Comparison of ENCODE assay signal across 23 mouse cellular contexts in genomic region chr16:97819532-97819931, GRCm38 (mm10). TPM values are rescaled to one million over a fixed set of nuclear protein-coding genes. Genes with fewer than 3 reads are reported as not detected.
A peak's percentile ranks its signal among the peaks of the same experiment; 100 is the strongest.
DNase-seq lines count a peak whose midpoint lies in the region; ATAC-seq and TF ChIP-seq lines count a peak whose summit lies in the region.
"Had no signal": no experiment of that assay in that cellular context is flagged by ENCODE, and none has a peak within 500 bp of the region (broad histone marks: within the 10 kb centered on the region; RNA-seq: fewer than 3 reads in every experiment).

No protein-coding gene starts in this region.

- 65% methylated on average over 4 of the region's 4 CpGs for WGBS in heart, embryonic 13.5 days
- 85% methylated on average over 4 of the region's 4 CpGs for WGBS in liver, adult 2 months
- WGBS in liver, embryonic 12.5 days (ENCODE audit: insufficient replicate concordance) = 25% methylated on average over 4 of the region's 4 CpGs

- H3K4me2 ChIP-seq in heart, embryonic 13.5 days = no peak overlapping the region
- H3K4me2 ChIP-seq in liver, embryonic 12.5 days = no peak overlapping the region
- H3K4me2 ChIP-seq: embryonic facial prominence, embryonic 12.5 days; forebrain, embryonic 13.5 days; hindbrain, embryonic 13.5 days; midbrain, embryonic 11.5 days had no signal

- intact Hi-C loops in heart, postnatal 14 days (cut with DNase I) = no loop called here

- no peaks in the 10 kb centered on the region for H3K79me2 ChIP-seq in liver, adult 2 months (ENCODE audit: control insufficient read depth, insufficient read depth, low read length)

- ATAC-seq in heart, embryonic 13.5 days (ENCODE audit: extremely low read depth, insufficient number of reproducible peaks, low FRiP score, low TSS enrichment) = no peak
- ATAC-seq in liver, embryonic 12.5 days = 0 out of 2 replicates have a peak, but pooled peaks have one; percentile 38
- ATAC-seq: forebrain, embryonic 13.5 days; inflammation-experienced regulatory T-cells, adult 6 months had no signal

- H3K9ac ChIP-seq in heart, embryonic 13.5 days = no peak overlapping the region
- no peak overlapping the region for H3K9ac ChIP-seq in liver, adult 2 months (ENCODE audit: low read depth, low read length)
- no peak overlapping the region for H3K9ac ChIP-seq in liver, embryonic 12.5 days
- H3K9ac ChIP-seq: embryonic facial prominence, embryonic 12.5 days; forebrain, embryonic 13.5 days; hindbrain, embryonic 13.5 days had no signal

- peak overlapping the region; percentile 63 for H3K27ac ChIP-seq in heart, embryonic 13.5 days (replicated peaks)
- H3K27ac ChIP-seq in liver, adult 2 months (replicated peaks; ENCODE audit: insufficient read depth, low read depth, low read length) = peak overlapping the region; percentile 48
- peak overlapping the region; percentile 46; the same call in 1 of the 2 replicates for H3K27ac ChIP-seq in liver, embryonic 12.5 days
- H3K27ac ChIP-seq: embryonic facial prominence, embryonic 12.5 days; forebrain, embryonic 13.5 days; hindbrain, embryonic 13.5 days; limb, embryonic 10.5 days had no signal

- no peak for TF ChIP-seq POLR2A in liver, adult 2 months (IDR thresholded peaks at IDR 0.05; ENCODE audit: extremely low read depth, insufficient read depth, low read length)

- no peak overlapping the region for H3K4me3 ChIP-seq in heart, embryonic 13.5 days
- no peak overlapping the region for H3K4me3 ChIP-seq in liver, adult 2 months (ENCODE audit: insufficient read depth, low read depth, low read length)
- H3K4me3 ChIP-seq in liver, embryonic 12.5 days = no peak overlapping the region
- H3K4me3 ChIP-seq: embryonic facial prominence, embryonic 12.5 days; erythroblast, embryonic 14.5 days; forebrain, embryonic 13.5 days; hindbrain, embryonic 13.5 days; limb, embryonic 10.5 days had no signal

- no peak for DNase-seq in heart, postnatal 14 days
- DNase-seq in liver, adult 2 months (ENCODE audit: extremely low read depth, low read depth, low spot score) = no peak
- DNase-seq in liver = no peak
- peak; percentile 86 for DNase-seq in 416B (ENCODE audit: low read depth)
- no peak for DNase-seq in MN1 (ENCODE audit: low spot score)
- DNase-seq in adrenal gland, postnatal 25 days = no peak
- DNase-seq: adrenal gland, adult 2 months; cerebellum, adult 8-10 months; gastrocnemius, postnatal 10 days; kidney, adult 8-10 months; kidney, postnatal 4 days; lung, postnatal 4 days; right cerebral cortex, postnatal 4 days; thymus, adult 2 months had no signal

- H3K27me3 ChIP-seq in heart, embryonic 13.5 days (replicated peaks) = no peaks in the 10 kb centered on the region
- H3K27me3 ChIP-seq in liver, adult 2 months (ENCODE audit: control insufficient read depth, insufficient read depth, low read length) = no peaks in the 10 kb centered on the region
- no peaks in the 10 kb centered on the region for H3K27me3 ChIP-seq in liver, embryonic 12.5 days (replicated peaks)
- H3K27me3 ChIP-seq: embryonic facial prominence, embryonic 12.5 days; forebrain, embryonic 13.5 days; hindbrain, embryonic 13.5 days had no signal

- no peaks in the 10 kb centered on the region for H3K9me3 ChIP-seq in heart, embryonic 13.5 days
- no peaks in the 10 kb centered on the region for H3K9me3 ChIP-seq in liver, embryonic 12.5 days (replicated peaks)
- H3K9me3 ChIP-seq: embryonic facial prominence, embryonic 12.5 days; forebrain, embryonic 13.5 days; hindbrain, embryonic 13.5 days; limb, embryonic 10.5 days had no signal

- TF ChIP-seq CTCF in liver, adult 2 months (IDR thresholded peaks at IDR 0.05; ENCODE audit: low read depth, low read length) = no peak

- no peaks in the 10 kb centered on the region for H3K4me1 ChIP-seq in heart, embryonic 13.5 days
- H3K4me1 ChIP-seq in liver, adult 2 months (ENCODE audit: control insufficient read depth, insufficient read depth, low read length) = peaks cover 3% of the 10 kb centered on the region
- no peaks in the 10 kb centered on the region for H3K4me1 ChIP-seq in liver, embryonic 12.5 days
- H3K4me1 ChIP-seq: embryonic facial prominence, embryonic 12.5 days; forebrain, embryonic 13.5 days; hindbrain, embryonic 13.5 days; limb, embryonic 10.5 days had no signal

- H3K36me3 ChIP-seq in heart, embryonic 13.5 days = peaks cover 93% of the 10 kb centered on the region
- H3K36me3 ChIP-seq in liver, adult 2 months (ENCODE audit: control insufficient read depth, insufficient read depth, low read length) = peaks cover 19% of the 10 kb centered on the region
- H3K36me3 ChIP-seq in liver, embryonic 12.5 days = peaks cover 85% of the 10 kb centered on the region

RNA-seq across cellular contexts. Expression of gene Prdm15, which starts 32.1 kb away (rescaled TPM):
- 4.9 and 6.2 TPM in 2 replicates for polyA plus RNA-seq in heart, embryonic 13.5 days (2015; fragmentation: Nextera tagmentation; extraction: Ambion mirVana)
- total RNA-seq in heart, postnatal 14 days (2021) = 1 to 10 TPM; 5.7 to 7.6 TPM
- total RNA-seq in liver, adult 2 months (2014; rRNA removed) = 3.0 and 4.9 TPM in 2 replicates
- polyA plus RNA-seq in liver, adult 2 months (2012; rRNA removed) = 2.8 and 6.2 TPM in 2 replicates
- 6.4 TPM in 2 replicates for polyA plus RNA-seq in liver, embryonic 12.5 days (2016; fragmentation: Nextera tagmentation; extraction: Ambion mirVana)
- 11.9 and 14.5 TPM in 2 replicates for total RNA-seq in adrenal gland, postnatal 25 days (2021)

RNA-seq across cellular contexts. Expression of gene Ripk4, which starts 55.9 kb away (rescaled TPM):
- polyA plus RNA-seq in heart, embryonic 13.5 days (2015; fragmentation: Nextera tagmentation; extraction: Ambion mirVana) = 2.7 and 3.0 TPM in 2 replicates
- under 1 TPM; 0.19 to 0.22 TPM for total RNA-seq in heart, postnatal 14 days (2021)
- total RNA-seq in liver, adult 2 months (2014; rRNA removed) = 6.2 and 6.4 TPM in 2 replicates
- 3.1 and 3.6 TPM in 2 replicates for polyA plus RNA-seq in liver, adult 2 months (2012; rRNA removed)
- 2.4 and 2.5 TPM in 2 replicates for polyA plus RNA-seq in liver, embryonic 12.5 days (2016; fragmentation: Nextera tagmentation; extraction: Ambion mirVana)
- 0.33 and 0.43 TPM in 2 replicates for total RNA-seq in adrenal gland, postnatal 25 days (2021)
- total RNA-seq: gastrocnemius, postnatal 10 days had no signal
- polyA plus RNA-seq: erythroblast, embryonic 14.5 days had no signal
